Comparison of ENCODE assay signal across 8 mouse cellular contexts in genomic region chr11:11113576-11114233, GRCm38 (mm10). TPM values are rescaled to one million over a fixed set of nuclear protein-coding genes. Genes with fewer than 3 reads are reported as not detected.
DNase-seq lines count a peak whose midpoint lies in the region; ATAC-seq and TF ChIP-seq lines count a peak whose summit lies in the region.

Gene Vwc2 (plus strand): TSS chr11:11114223.

- DNase-seq in heart, adult 8-10 months (ENCODE audit: low spot score), result no peak
- DNase-seq in embryo, embryonic 10.5 days (ENCODE audit: low spot score), result peak; percentile 53
- DNase-seq in hindbrain, embryonic 11.5 days (ENCODE audit: low spot score), result peak; percentile 62
- no peak for DNase-seq in limb, embryonic 14.5 days (ENCODE audit: low spot score)
- DNase-seq in right cerebral cortex, postnatal 36 days (ENCODE audit: low spot score in 2 of 2), result peak; percentile 23 to 51
- no peak for DNase-seq in cerebellum, adult 9-10 months
- DNase-seq in ovary, postnatal 10 days (ENCODE audit: low spot score), result no peak

- peaks cover 51% of the 10 kb centered on the region for H3K27me3 ChIP-seq in heart, embryonic 16.5 days (ENCODE audit: control insufficient read depth, insufficient read depth, low read length)
- H3K27me3 ChIP-seq in hindbrain, embryonic 11.5 days (ENCODE audit: control insufficient read depth, insufficient read depth, low read length), result peaks cover 54% of the 10 kb centered on the region
- H3K27me3 ChIP-seq in limb, embryonic 14.5 days (ENCODE audit: control insufficient read depth, insufficient read depth, low read length), result peaks cover 49% of the 10 kb centered on the region

- ATAC-seq in heart, embryonic 16.5 days (replicated peaks; ENCODE audit: extremely low read depth, insufficient read depth, low FRiP score), result no peak
- peak; percentile 58 for ATAC-seq in hindbrain, embryonic 11.5 days (ENCODE audit: low FRiP score)
- ATAC-seq in limb, embryonic 14.5 days (ENCODE audit: low FRiP score, low read depth), result peak; percentile 54

- no peak within 1 kb of the TSS for H3K9ac ChIP-seq in heart, embryonic 16.5 days (ENCODE audit: low read length)
- H3K9ac ChIP-seq in hindbrain, embryonic 11.5 days (ENCODE audit: low read depth, low read length), result no peak within 1 kb of the TSS
- peak within 1 kb of the TSS; percentile 9; the same call in 1 of the 2 replicates for H3K9ac ChIP-seq in limb, embryonic 14.5 days (ENCODE audit: low read depth, low read length, severe bottlenecking)

- H3K4me1 ChIP-seq in heart, embryonic 16.5 days (ENCODE audit: control insufficient read depth, insufficient read depth, low read length), result peaks cover 2% of the 10 kb centered on the region; the same call in 1 of the 2 replicates
- peaks cover 7% of the 10 kb centered on the region; the same call in 1 of the 2 replicates for H3K4me1 ChIP-seq in hindbrain, embryonic 11.5 days (replicated peaks; ENCODE audit: control insufficient read depth, insufficient read depth, low read length)
- peaks cover 8% of the 10 kb centered on the region for H3K4me1 ChIP-seq in limb, embryonic 14.5 days (ENCODE audit: control insufficient read depth, insufficient read depth, low read length)

- H3K27ac ChIP-seq in heart, embryonic 16.5 days (ENCODE audit: low read length), result no peak within 1 kb of the TSS
- H3K27ac ChIP-seq in hindbrain, embryonic 11.5 days (ENCODE audit: low read depth, low read length), result no peak within 1 kb of the TSS
- no peak within 1 kb of the TSS for H3K27ac ChIP-seq in limb, embryonic 14.5 days (replicated peaks; ENCODE audit: low read depth, low read length)

- peak within 1 kb of the TSS; percentile 80 for H3K4me2 ChIP-seq in heart, embryonic 16.5 days (ENCODE audit: low read depth, low read length)
- peak within 1 kb of the TSS; percentile 84 for H3K4me2 ChIP-seq in hindbrain, embryonic 11.5 days (replicated peaks; ENCODE audit: low read depth, low read length)
- H3K4me2 ChIP-seq in limb, embryonic 14.5 days (replicated peaks; ENCODE audit: low read depth, low read length, severe bottlenecking), result peak within 1 kb of the TSS; percentile 89

- no peak for TF ChIP-seq POLR2A in limb, embryonic 14.5 days (IDR thresholded peaks at IDR 0.05; ENCODE audit: borderline replicate concordance, extremely low read depth, insufficient read depth, insufficient read length)

- H3K4me3 ChIP-seq in heart, embryonic 16.5 days (ENCODE audit: low read length), result peak within 1 kb of the TSS; percentile 52
- peak within 1 kb of the TSS; percentile 48 for H3K4me3 ChIP-seq in hindbrain, embryonic 11.5 days (ENCODE audit: low read depth, low read length)
- peak within 1 kb of the TSS; percentile 48 for H3K4me3 ChIP-seq in limb, embryonic 14.5 days (replicated peaks; ENCODE audit: low read length)

- no peaks in the 10 kb centered on the region for H3K9me3 ChIP-seq in heart, embryonic 16.5 days (replicated peaks; ENCODE audit: control insufficient read depth, low read length)
- H3K9me3 ChIP-seq in hindbrain, embryonic 11.5 days (ENCODE audit: control insufficient read depth, low read length), result no peaks in the 10 kb centered on the region
- H3K9me3 ChIP-seq in limb, embryonic 14.5 days (ENCODE audit: control insufficient read depth, low read length), result no peaks in the 10 kb centered on the region

- WGBS in heart, embryonic 16.5 days, result 2% methylated on average over 28 of the region's 28 CpGs
- under 1% methylated on average over 24 of the region's 28 CpGs for WGBS in hindbrain, embryonic 11.5 days
- under 1% methylated on average over 24 of the region's 28 CpGs for WGBS in limb, embryonic 14.5 days

- H3K36me3 ChIP-seq in heart, embryonic 16.5 days (ENCODE audit: control insufficient read depth, insufficient read depth), result no peaks in the 10 kb centered on the region
- H3K36me3 ChIP-seq in hindbrain, embryonic 11.5 days (ENCODE audit: control insufficient read depth, insufficient read depth, low read length), result no peaks in the 10 kb centered on the region
- no peaks in the 10 kb centered on the region for H3K36me3 ChIP-seq in limb, embryonic 14.5 days (ENCODE audit: control insufficient read depth, insufficient read depth, low read length)

RNA-seq across cellular contexts. Expression of gene Vwc2, which starts in this region (rescaled TPM):
- polyA plus RNA-seq in heart, embryonic 16.5 days (2015; fragmentation: Nextera tagmentation; extraction: Ambion mirVana), result 0.46 and 0.70 TPM in 2 replicates
- not detected for total RNA-seq in heart, adult 8-10 months (2022)
- 1.0 TPM in 2 replicates for polyA plus RNA-seq in hindbrain, embryonic 11.5 days (2014; fragmentation: Nextera tagmentation; extraction: Ambion mirVana)
- polyA plus RNA-seq in limb, embryonic 14.5 days (2012; rRNA removed), result 7.2 and 7.6 TPM in 2 replicates
- 4.5 and 6.0 TPM in 2 replicates for polyA plus RNA-seq in limb, embryonic 14.5 days (2014; fragmentation: Nextera tagmentation; extraction: Ambion mirVana)

Comparison
In these comparisons a context has a peak if more than half of its experiments do, and no peak if none do; other contexts are left out.
1. DNase-seq: peak in embryo, embryonic 10.5 days (single experiment), hindbrain, embryonic 11.5 days (single experiment) and right cerebral cortex, postnatal 36 days (2 of 2); none in heart, adult 8-10 months (single experiment), limb, embryonic 14.5 days (single experiment), cerebellum, adult 9-10 months (single experiment) and ovary, postnatal 10 days (single experiment).
2. Peak in every context shown above with its lines, with median percentiles within 50 percentile points of each other: H3K4me2 ChIP-seq and H3K4me3 ChIP-seq.